Mouse (Mus musculus): ENCODE measurements around the gene Nkx2-1.

The Nkx2-1 gene

GRCm38 (mm10) chr12:56522191-56522590, 14.5 kb downstream of the Nkx2-1 start:
- DNase-seq (ENCODE audit: low read depth), result no peak

- no peak for DNase-seq (ENCODE audit: low read depth)
These were observed 15.4 kb downstream of the Nkx2-1 start for GRCm38 (mm10) chr12:56521106-56521840.

- DNase-seq (ENCODE audit: low read depth), result no peak
These were observed 16.2 kb downstream of the Nkx2-1 start for GRCm38 (mm10) chr12:56520396-56521105.

- DNase-seq (ENCODE audit: low read depth), result no peak
These were observed 16.9 kb downstream of the Nkx2-1 start for GRCm38 (mm10) chr12:56519738-56520191.

GRCm38 (mm10) chr12:56519071-56519737, 17.5 kb downstream of the Nkx2-1 start:
- DNase-seq (ENCODE audit: low read depth), result no peak

GRCm38 (mm10) chr12:56518221-56518620, 18.5 kb downstream of the Nkx2-1 start:
- no peak for DNase-seq (ENCODE audit: low read depth)

- DNase-seq (ENCODE audit: low read depth), result no peak
These were observed 21.9 kb downstream of the Nkx2-1 start for GRCm38 (mm10) chr12:56514831-56515230.

- no peak for DNase-seq (ENCODE audit: low read depth)
These were observed 28.3 kb downstream of the Nkx2-1 start for GRCm38 (mm10) chr12:56508413-56508812.

GRCm38 (mm10) chr12:56487046-56487445, 49.7 kb downstream of the Nkx2-1 start:
- DNase-seq (ENCODE audit: low read depth), result no peak

GRCm38 (mm10) chr12:56482606-56483005, 54.1 kb downstream of the Nkx2-1 start:
- no peak for DNase-seq (ENCODE audit: low read depth)
